Mouse (Mus musculus) olfactory bulb, adult 2 months (tissue): Measurements from ENCODE around the gene Sox5.

Source experiments
- CTCF ChIP-seq: fragments of 200-500 bp; IDR thresholded peaks from 2 replicates; pipeline ENCODE4 v1.5.1; 2012; ENCODE audit warnings: low read depth, mild to moderate bottlenecking, low read length, moderate library complexity; ENCODE audit not compliant: insufficient read depth
- POLR2A ChIP-seq: fragments of 200-500 bp; IDR thresholded peaks from 2 replicates; pipeline ENCODE4 v1.6.1; 2012; ENCODE audit warnings: mild to moderate bottlenecking, low read depth, low read length, moderate library complexity; ENCODE audit not compliant: insufficient read depth

- no peak for TF ChIP-seq CTCF
- no peak for TF ChIP-seq POLR2A
Measured at GRCm38 (mm10) chr6:144518811-144519210, 263.0 kb downstream of the Sox5 start.
